24 mouse cellular contexts compared by ENCODE assay signal in genomic region chr9:118302785-118303384, GRCm38 (mm10).
DNase-seq lines count a peak whose midpoint lies in the region; ATAC-seq and TF ChIP-seq lines count a peak whose summit lies in the region.
"Had no signal": no experiment of that assay in that cellular context is flagged by ENCODE, and none has a peak within 500 bp of the region (broad histone marks: within the 10 kb centered on the region; RNA-seq: fewer than 3 reads in every experiment).

No protein-coding gene starts in this region.

- TF ChIP-seq CTCF in lung, adult 2 months (IDR thresholded peaks at IDR 0.05; ENCODE audit: insufficient read depth, low read length) = no peak
- no peak for TF ChIP-seq CTCF in CH12.LX (conservative IDR thresholded peaks at IDR 0.05 in 1 of 2, IDR thresholded peaks at IDR 0.05 in 1 of 2; ENCODE audit: low read depth in 2 of 2, low read length in 2 of 2)

- no peaks in the 10 kb centered on the region; the same call in 1 of the 2 replicates for H3K4me1 ChIP-seq in lung, embryonic 16.5 days (replicated peaks; ENCODE audit: control insufficient read depth, insufficient read depth, low read length)
- no peaks in the 10 kb centered on the region for H3K4me1 ChIP-seq in lung, adult 2 months (ENCODE audit: control insufficient read depth, insufficient read depth, low read length)
- H3K4me1 ChIP-seq in CH12.LX (ENCODE audit: control insufficient read depth in 1 of 2, insufficient read depth in 2 of 2) = peaks cover 14 to 38% of the 10 kb centered on the region in 2 experiments
- H3K4me1 ChIP-seq: forebrain, embryonic 13.5 days; heart, embryonic 13.5 days; intestine, embryonic 15.5 days had no signal

- in situ Hi-C loops in CH12.LX (cut with MboI; ENCODE audit: low pct_ligation_motif_present, low pct_unique_long_range_greater_than_20kb, low sequenced_read_pairs) = no loop called here

- no peak for DNase-seq in lung, adult 2 months
- DNase-seq in CD4-positive, CD25-positive, alpha-beta regulatory T cell, adult 2 months (ENCODE audit: low read depth, low spot score) = peak; percentile 66
- DNase-seq in CH12.LX (ENCODE audit: extremely low read depth) = peak; percentile 24
- DNase-seq in kidney, postnatal 10 days = no peak
- no peak for DNase-seq in layer of hippocampus, adult 18-20 months (ENCODE audit: low spot score in 2 of 2)
- DNase-seq: adrenal gland, postnatal 10 days; cerebellum, adult 11 months; cerebellum, adult 2 months; cerebellum, postnatal 10 days; cerebellum, postnatal 36 days; gastrocnemius, postnatal 10 days; heart, adult 18-20 months; heart, postnatal 14 days; heart, postnatal 4 days; kidney, adult 11 months had no signal

- TF ChIP-seq POLR2A in lung, adult 2 months (IDR thresholded peaks at IDR 0.05; ENCODE audit: borderline replicate concordance, extremely low read depth, low read depth, low read length) = no peak
- no peak for TF ChIP-seq POLR2A in CH12.LX (IDR thresholded peaks at IDR 0.05; ENCODE audit: low read depth, low read length)

- H3K4me2 ChIP-seq in lung, embryonic 16.5 days (ENCODE audit: low read depth, low read length) = no peak overlapping the region
- peak overlapping the region; percentile 86 for H3K4me2 ChIP-seq in CH12.LX (ENCODE audit: insufficient read depth, low read depth, poor library complexity, severe bottlenecking)
- H3K4me2 ChIP-seq: forebrain, embryonic 13.5 days; heart, embryonic 13.5 days; hindbrain, embryonic 14.5 days; intestine, embryonic 15.5 days had no signal

- no peak overlapping the region for H3K4me3 ChIP-seq in lung, embryonic 16.5 days (ENCODE audit: low read length)
- no peak overlapping the region for H3K4me3 ChIP-seq in lung, adult 2 months (replicated peaks; ENCODE audit: extremely low read depth, low read depth, low read length)
- H3K4me3 ChIP-seq in CH12.LX (replicated peaks in 1 of 3; ENCODE audit: low read depth in 2 of 3, low read length in 2 of 3, poor library complexity in 1 of 3) = no peak overlapping the region
- H3K4me3 ChIP-seq: forebrain, embryonic 10.5 days; forebrain, embryonic 13.5 days; heart, embryonic 13.5 days; intestine, embryonic 15.5 days had no signal

- H3K79me2 ChIP-seq in CH12.LX (replicated peaks; ENCODE audit: control insufficient read depth, extremely low read depth, insufficient read depth, poor library complexity, severe bottlenecking) = no peaks in the 10 kb centered on the region

- H3K9ac ChIP-seq in lung, embryonic 16.5 days (ENCODE audit: low read length) = no peak overlapping the region
- H3K9ac ChIP-seq in CH12.LX (ENCODE audit: insufficient read depth, low read depth) = peak overlapping the region; percentile 18; the same call in 1 of the 2 replicates
- H3K9ac ChIP-seq: forebrain, embryonic 13.5 days; heart, embryonic 13.5 days; hindbrain, embryonic 14.5 days; intestine, embryonic 15.5 days had no signal

- TF ChIP-seq EP300 in CH12.LX (IDR thresholded peaks at IDR 0.05; ENCODE audit: low read length) = no peak

- dilution Hi-C loops in CH12.LX (cut with MboI; ENCODE audit: extremely low pct_ligation_motif_present, extremely low pct_unique_long_range_greater_than_20kb, low sequenced_read_pairs) = no loop called here

- no peaks in the 10 kb centered on the region for H3K27me3 ChIP-seq in lung, embryonic 16.5 days (ENCODE audit: control insufficient read depth, insufficient read depth, low read depth, low read length)
- no peaks in the 10 kb centered on the region for H3K27me3 ChIP-seq in CH12.LX (replicated peaks)
- H3K27me3 ChIP-seq: forebrain, embryonic 13.5 days; heart, embryonic 13.5 days; intestine, embryonic 15.5 days had no signal

- H3K27ac ChIP-seq in lung, embryonic 16.5 days (ENCODE audit: low read length) = no peak overlapping the region
- H3K27ac ChIP-seq in CH12.LX (ENCODE audit: insufficient read depth, low read depth) = no peak overlapping the region
- H3K27ac ChIP-seq: forebrain, embryonic 10.5 days; forebrain, embryonic 13.5 days; heart, embryonic 13.5 days; hindbrain, embryonic 14.5 days; hindbrain, postnatal 0 days; intestine, embryonic 15.5 days had no signal

- ATAC-seq in lung, embryonic 16.5 days (ENCODE audit: low read depth) = peak; percentile 36; the same call in 1 of the 2 replicates
- ATAC-seq in inflammation-experienced regulatory T-cells, adult 6 months = peak; percentile 76
- ATAC-seq: forebrain, embryonic 13.5 days; forebrain, embryonic 16.5 days; hindbrain, postnatal 0 days; intestine, embryonic 15.5 days had no signal

- WGBS in lung, embryonic 16.5 days = 27% methylated on average over 11 of the region's 11 CpGs
- 48% methylated on average over 11 of the region's 11 CpGs for WGBS in lung, adult 2 months

- H3K36me3 ChIP-seq in lung, embryonic 16.5 days (ENCODE audit: control insufficient read depth, insufficient read depth, low read length) = no peaks in the 10 kb centered on the region
- no peaks in the 10 kb centered on the region for H3K36me3 ChIP-seq in CH12.LX (replicated peaks in 1 of 2; ENCODE audit: control insufficient read depth in 1 of 2, insufficient read depth in 1 of 2, low read length in 1 of 2)
- H3K36me3 ChIP-seq: forebrain, embryonic 10.5 days; heart, embryonic 13.5 days; intestine, embryonic 15.5 days had no signal

- no peaks in the 10 kb centered on the region for H3K9me3 ChIP-seq in lung, embryonic 16.5 days (ENCODE audit: control insufficient read depth, low read length)
- H3K9me3 ChIP-seq in CH12.LX (replicated peaks; ENCODE audit: low read length) = no peaks in the 10 kb centered on the region
- H3K9me3 ChIP-seq: forebrain, embryonic 10.5 days; forebrain, embryonic 13.5 days; heart, embryonic 13.5 days; intestine, embryonic 15.5 days had no signal

- TF ChIP-seq RAD21 in CH12.LX (IDR thresholded peaks at IDR 0.05; ENCODE audit: low read depth, low read length) = no peak

TF ChIP-seq in CH12.LX, 34 proteins besides CTCF, POLR2A, EP300 and RAD21:
- TF ChIP-seq ETS1 (conservative IDR thresholded peaks at IDR 0.05; ENCODE audit: low read depth, low read length) (peak; percentile 39; the same call in 1 of the 2 replicates), GABPA (IDR thresholded peaks at IDR 0.05; ENCODE audit: insufficient replicate concordance, low read depth, low read length) (no peak)

Comparison
In these comparisons a context has a peak if more than half of its experiments do, and no peak if none do; other contexts are left out.
1. DNase-seq: peak in CD4-positive, CD25-positive, alpha-beta regulatory T cell, adult 2 months (single experiment) and CH12.LX (single experiment); none in lung, adult 2 months (single experiment), kidney, postnatal 10 days (single experiment) and layer of hippocampus, adult 18-20 months (0 of 2).